ENCODE assay signal across 1 mouse cellular context in the genomic region with DNA sequence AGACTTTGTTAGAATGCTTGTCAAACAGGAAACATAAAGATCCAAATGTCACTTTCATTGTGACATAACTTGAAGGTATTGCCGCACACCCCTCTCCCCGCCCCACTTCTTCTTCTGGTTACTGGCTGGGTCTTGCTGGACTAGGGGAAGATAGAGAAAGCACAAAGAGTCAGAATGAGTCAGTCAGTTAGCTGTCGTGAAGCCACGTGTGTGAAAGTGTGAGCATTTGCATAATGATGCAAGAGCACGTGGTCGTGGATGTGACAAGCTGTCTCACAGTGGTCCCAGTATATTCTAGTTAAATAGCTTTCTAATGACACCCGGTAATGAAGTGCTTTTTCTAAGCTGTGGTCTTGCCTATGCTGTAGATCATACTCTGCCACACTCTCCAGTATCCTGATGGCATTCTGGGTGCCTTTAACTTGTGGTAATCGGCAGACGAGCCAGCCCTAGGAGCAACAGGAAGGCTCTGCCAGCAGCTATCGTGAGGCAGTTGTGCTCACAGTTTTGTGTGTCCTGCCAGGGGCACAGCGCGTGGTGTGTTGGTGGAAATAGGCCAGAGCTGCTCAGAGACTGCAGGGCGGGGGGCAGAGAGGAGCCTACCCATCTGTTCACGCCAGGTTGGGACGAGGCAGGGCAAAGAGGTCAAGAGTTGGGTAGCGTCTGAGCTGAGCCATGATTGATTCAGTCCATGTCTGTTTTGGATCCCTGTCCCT.
TF ChIP-seq lines count a peak whose summit lies in the region.

No protein-coding gene starts in this region.

TF ChIP-seq in MEL, 35 proteins besides CTCF, POLR2A, EP300 and RAD21 (continued from another document):
- TF ChIP-seq MXI1 (IDR thresholded peaks at IDR 0.05; ENCODE audit: low read depth, low read length) (peak; percentile 90), MYC (IDR thresholded peaks at IDR 0.05; ENCODE audit: low read depth, low read length) (peak; percentile 99), HCFC1 (IDR thresholded peaks at IDR 0.05; ENCODE audit: low read depth, low read length) (0 out of 2 replicates have a peak, but pooled peaks have one; percentile 41)
TF ChIP-seq in MEL: peak in this region for 13.
